Mouse (Mus musculus): ENCODE data around the gene Vmn1r152.
"Not testable (repeated sequence)": the region's sequence is repeated elsewhere in the genome, so short reads cannot be mapped to it uniquely, and the experiment has no call there.

The Vmn1r152 gene

GRCm38 (mm10) chr7:22522667-22523066 is at the start of gene Vmn1r152:
Gene Vmn1r152 (plus strand): TSS chr7:22522967.
- CTCF ChIA-PET, POLR2A ChIA-PET: not testable (repeated sequence)

- POLR2A ChIA-PET, CTCF ChIA-PET: not testable (repeated sequence)
These were observed 23.2 kb upstream of the Vmn1r152 start, which contains the start of gene Vmn1r151 for GRCm38 (mm10) chr7:22499578-22499977. Gene Vmn1r151 (minus strand): TSS chr7:22499678.

- CTCF ChIA-PET, POLR2A ChIA-PET: not testable (repeated sequence)
These were observed 12.0 kb downstream of the Vmn1r152 start, which contains the start of gene Gm8677 for GRCm38 (mm10) chr7:22534787-22535186. Gene Gm8677 (minus strand): TSS chr7:22534887.

GRCm38 (mm10) chr7:22565243-22565642 is 42.5 kb downstream of the Vmn1r152 start, which contains the start of gene Gm4201:
Gene Gm4201 (minus strand): TSS chr7:22565343.
- POLR2A ChIA-PET, CTCF ChIA-PET: not testable (repeated sequence)

Data from embryonic stem cell, embryonic (primary cell).